Mouse (Mus musculus) CH12.LX (cell line): ENCODE results near the gene Madd.

Source experiments
- CTCF ChIP-seq, 2 experiments: IDR thresholded peaks in 1 of 2; conservative IDR thresholded peaks in 1 of 2; 2 replicates each; pipeline ENCODE4 v1.5.1; 2011 to 2012; ENCODE audit warnings: low read depth in 2 of 2, low read length in 2 of 2, improper control_type of control experiment in 1 of 2, inconsistent platforms in 1 of 2, mild to moderate bottlenecking in 1 of 2, moderate library complexity in 1 of 2
- ELF1 ChIP-seq: IDR thresholded peaks from 2 replicates; pipeline ENCODE4 v1.6.1; 2014; ENCODE audit warnings: low read depth, mild to moderate bottlenecking, inconsistent platforms, low read length, improper control_type of control experiment
- EP300 ChIP-seq: IDR thresholded peaks from 2 replicates; pipeline ENCODE4 v1.6.1; 2011; ENCODE audit warnings: low read length, improper control_type of control experiment
- ETS1 ChIP-seq: conservative IDR thresholded peaks from 2 replicates; pipeline ENCODE4 v1.6.1; 2012; ENCODE audit warnings: low read depth, mild to moderate bottlenecking, inconsistent platforms, low read length, improper control_type of control experiment, moderate library complexity
- KAT2A ChIP-seq: IDR thresholded peaks from 2 replicates; pipeline ENCODE4 v1.6.1; 2012; ENCODE audit warnings: low read length, improper control_type of control experiment, inconsistent platforms; ENCODE audit not compliant: insufficient replicate concordance
- MAFK ChIP-seq: IDR thresholded peaks from 2 replicates; pipeline ENCODE4 v1.6.1; 2011; ENCODE audit warnings: low read length, improper control_type of control experiment; ENCODE audit not compliant: insufficient replicate concordance
- MAZ ChIP-seq: IDR thresholded peaks from 2 replicates; pipeline ENCODE4 v1.6.1; 2012; ENCODE audit warnings: low read depth, mild to moderate bottlenecking, inconsistent platforms, low read length, improper control_type of control experiment, moderate library complexity
- MXI1 ChIP-seq: IDR thresholded peaks from 2 replicates; pipeline ENCODE4 v1.6.1; 2011; ENCODE audit warnings: mild to moderate bottlenecking, low read depth, low read length, improper control_type of control experiment
- POLR2A ChIP-seq: IDR thresholded peaks from 2 replicates; pipeline ENCODE4 v1.6.1; 2011; ENCODE audit warnings: low read depth, mild to moderate bottlenecking, improper control_type of control experiment, low read length
- POLR2AphosphoS2 ChIP-seq: IDR thresholded peaks from 2 replicates; pipeline ENCODE4 v1.6.1; 2011; ENCODE audit warnings: low read depth, low read length, improper control_type of control experiment
- SIN3A ChIP-seq: IDR thresholded peaks from 2 replicates; pipeline ENCODE4 v1.6.1; 2012; ENCODE audit warnings: low read length, improper control_type of control experiment, inconsistent platforms
- SMC3 ChIP-seq: IDR thresholded peaks from 2 replicates; pipeline ENCODE4 v1.6.1; 2011; ENCODE audit warnings: low read depth, low read length, improper control_type of control experiment
- TBP ChIP-seq: conservative IDR thresholded peaks from 2 replicates; pipeline ENCODE4 v1.6.1; 2011; ENCODE audit warnings: low read depth, low read length, improper control_type of control experiment
- USF1 ChIP-seq: IDR thresholded peaks from 2 replicates; pipeline ENCODE4 v1.6.1; 2014; ENCODE audit warnings: low read depth, mild to moderate bottlenecking, inconsistent platforms, low read length, improper control_type of control experiment

GRCm38 (mm10) chr2:91160591-91160990 is 23.0 kb downstream of the Madd start:
- TF ChIP-seq USF1: no peak
- TF ChIP-seq CTCF (conservative IDR thresholded peaks at IDR 0.05 in 1 of 2, IDR thresholded peaks at IDR 0.05 in 1 of 2; ENCODE audit: low read depth in 2 of 2, low read length in 2 of 2): no peak
- no peak for TF ChIP-seq MXI1
- no peak for TF ChIP-seq SIN3A
- TF ChIP-seq POLR2A: no peak
- TF ChIP-seq ETS1: no peak
- no peak for TF ChIP-seq MAZ
- no peak for TF ChIP-seq EP300
- no peak for TF ChIP-seq ELF1
- no peak for TF ChIP-seq POLR2AphosphoS2
- TF ChIP-seq TBP: no peak
- TF ChIP-seq SMC3: no peak
- no peak for TF ChIP-seq MAFK
- no peak for TF ChIP-seq KAT2A
